Mouse (Mus musculus) lung, postnatal 10 days (tissue): ENCODE data around the gene Gm4559.
"Not testable (repeated sequence)": the region's sequence is repeated elsewhere in the genome, so short reads cannot be mapped to it uniquely, and the experiment has no call there.

Experiments used
- DNase-seq: peaks from one replicate; pipeline ENCODE4 v3.0.0; 2021

Gm4559 gene

DNA sequence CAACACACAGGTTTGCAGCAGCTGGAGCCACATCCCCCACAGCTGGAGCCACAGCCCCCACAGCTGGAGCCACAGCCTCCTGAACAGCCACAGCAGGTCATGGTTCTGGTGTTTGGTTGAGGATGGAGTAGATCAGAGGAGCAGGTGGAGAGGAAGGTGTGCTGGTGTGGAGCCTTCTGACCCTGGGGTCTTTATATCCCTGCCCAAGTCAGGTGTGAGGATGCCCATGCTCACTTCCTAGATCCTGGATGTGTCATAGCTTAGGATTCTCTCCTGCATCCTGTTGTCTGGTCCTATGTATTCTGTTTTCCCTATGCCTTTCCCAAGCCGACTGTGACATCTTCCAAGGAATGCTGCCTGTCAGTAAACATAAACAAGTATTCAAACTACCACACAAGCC lies 15.9 kb downstream of the Gm4559 start, which contains the start of gene Gm2431:
Gm2431 (minus strand) TSS at position 101 of the 400 bp plus-strand sequence.
- DNase-seq, result not testable (repeated sequence)

- peak; percentile 50 for DNase-seq
Measured at GRCm38 (mm10) chr7:142255517-142255916, 18.6 kb downstream of the Gm4559 start.

DNA sequence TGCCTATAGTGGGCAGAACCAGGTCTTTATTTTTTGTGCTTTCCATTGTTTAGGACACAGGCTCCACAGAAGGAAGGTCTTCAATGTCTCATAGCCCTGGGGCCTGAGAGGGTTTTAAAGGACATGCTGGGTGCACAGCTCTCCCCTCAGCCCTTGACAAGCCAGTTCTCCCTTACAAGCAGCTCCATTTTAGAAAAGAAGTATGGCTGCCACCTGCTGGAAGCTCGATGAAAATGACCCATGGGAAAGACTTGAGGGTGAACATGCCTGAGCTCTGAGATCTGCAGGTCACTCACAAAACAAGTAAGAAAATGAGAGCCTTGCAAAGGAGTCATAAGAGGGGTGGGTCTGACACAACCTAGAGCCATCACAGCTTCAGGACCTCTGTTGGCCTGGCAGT lies 24.3 kb downstream of the Gm4559 start:
- DNase-seq, result peak; percentile 49

GRCm38 (mm10) chr7:142240978-142241377 lies 33.2 kb downstream of the Gm4559 start, which contains the start of gene Gm40460:
Gm40460 (minus strand) TSS chr7:142241078.
- no peak for DNase-seq

- DNase-seq, result no peak
Measured at GRCm38 (mm10) chr7:142231540-142231939, 42.6 kb downstream of the Gm4559 start.

GRCm38 (mm10) chr7:142229871-142230270 lies 44.3 kb downstream of the Gm4559 start, which contains the start of gene Krtap5-5:
Krtap5-5 (minus strand) TSS chr7:142229971.
- not testable (repeated sequence) for DNase-seq

DNA sequence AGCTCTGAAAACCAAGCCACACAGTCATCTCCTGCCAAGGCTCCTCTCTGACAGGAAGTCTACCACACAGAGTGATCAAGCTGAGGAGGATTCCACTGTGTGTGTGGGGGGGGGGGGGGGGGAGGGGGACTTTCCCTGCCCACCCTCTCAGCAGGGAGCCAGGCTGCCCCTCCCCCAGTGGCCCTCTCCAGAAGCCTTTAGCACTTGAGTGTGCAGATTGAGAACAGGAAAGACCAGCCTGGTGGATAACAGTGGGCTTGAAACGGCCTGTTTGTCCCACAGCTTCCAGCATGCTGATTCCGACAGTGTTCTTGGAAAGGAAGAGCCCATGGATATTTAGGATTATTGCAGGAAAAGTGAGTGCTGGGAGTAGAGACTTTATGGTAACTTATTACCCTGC lies 49.6 kb downstream of the Gm4559 start:
- DNase-seq, result peak; percentile 8
